Comparison of ENCODE assay signal across 24 mouse cellular contexts in genomic region chr2:103694777-103695563, GRCm38 (mm10).
DNase-seq lines count a peak whose midpoint lies in the region; ATAC-seq and TF ChIP-seq lines count a peak whose summit lies in the region.
"Had no signal": no experiment of that assay in that cellular context is flagged by ENCODE, and none has a peak within 500 bp of the region (broad histone marks: within the 10 kb centered on the region; RNA-seq: fewer than 3 reads in every experiment).

No protein-coding gene starts in this region.

- 0 out of 2 replicates have a peak, but pooled peaks have one; percentile 43 for ATAC-seq in embryonic facial prominence, embryonic 12.5 days (ENCODE audit: insufficient number of reproducible peaks, insufficient read depth, low FRiP score, low TSS enrichment)
- ATAC-seq in hematopoietic stem cell, adult 5-6 weeks (replicated peaks in 1 of 2; ENCODE audit: insufficient read depth in 1 of 2, low FRiP score in 2 of 2, low TSS enrichment in 1 of 2, low read depth in 1 of 2, poor library complexity in 2 of 2, severe bottlenecking in 2 of 2), result peak; percentile 16 to 54; a peak in 1 of 4 replicates
- ATAC-seq in limb, embryonic 15.5 days (ENCODE audit: insufficient number of reproducible peaks, low FRiP score, low TSS enrichment, low read depth), result no peak
- no peak for ATAC-seq in hindbrain, postnatal 0 days
- ATAC-seq: CD4-positive, CD25-positive, alpha-beta regulatory T cell, adult 4 months; forebrain, embryonic 16.5 days had no signal

- H3K27ac ChIP-seq in embryonic facial prominence, embryonic 12.5 days, result peak overlapping the region; percentile 79; the same call in 1 of the 2 replicates
- peak overlapping the region; percentile 54 for H3K27ac ChIP-seq in limb, embryonic 15.5 days
- no peak overlapping the region for H3K27ac ChIP-seq in hindbrain, postnatal 0 days
- H3K27ac ChIP-seq: hindbrain, embryonic 15.5 days; layer of hippocampus, adult 2 months; stomach, embryonic 15.5 days had no signal

- no peak overlapping the region for H3K4me2 ChIP-seq in embryonic facial prominence, embryonic 12.5 days (replicated peaks)
- no peak overlapping the region for H3K4me2 ChIP-seq in limb, embryonic 15.5 days
- no peak overlapping the region for H3K4me2 ChIP-seq in hindbrain, postnatal 0 days (ENCODE audit: low read depth, low read length)
- H3K4me2 ChIP-seq: hindbrain, embryonic 15.5 days; stomach, embryonic 15.5 days had no signal

- H3K9me3 ChIP-seq in embryonic facial prominence, embryonic 12.5 days, result no peaks in the 10 kb centered on the region
- no peaks in the 10 kb centered on the region for H3K9me3 ChIP-seq in limb, embryonic 15.5 days
- H3K9me3 ChIP-seq in hindbrain, postnatal 0 days (ENCODE audit: low read length), result no peaks in the 10 kb centered on the region
- H3K9me3 ChIP-seq: G1E; hindbrain, embryonic 15.5 days; megakaryocyte, embryonic 14.5 days; stomach, embryonic 15.5 days had no signal

- whole genome bisulfite sequencing in embryonic facial prominence, embryonic 12.5 days, result 28% methylated on average over 4 of the region's 4 CpGs
- WGBS in limb, embryonic 15.5 days, result 39% methylated on average over 4 of the region's 4 CpGs
- 85% methylated on average over 4 of the region's 4 CpGs for WGBS in hindbrain, postnatal 0 days

- H3K4me3 ChIP-seq in embryonic facial prominence, embryonic 12.5 days, result no peak overlapping the region
- H3K4me3 ChIP-seq in limb, embryonic 15.5 days, result no peak overlapping the region
- H3K4me3 ChIP-seq in hindbrain, postnatal 0 days (ENCODE audit: low read length), result no peak overlapping the region
- H3K4me3 ChIP-seq: erythroblast, embryonic 14.5 days; hindbrain, embryonic 15.5 days; layer of hippocampus, adult 2 months; megakaryocyte, embryonic 14.5 days; stomach, embryonic 15.5 days had no signal

- no peak for TF ChIP-seq CTCF in hindbrain, postnatal 0 days (IDR thresholded peaks at IDR 0.05; ENCODE audit: low read depth)

- H3K36me3 ChIP-seq in embryonic facial prominence, embryonic 12.5 days, result no peaks in the 10 kb centered on the region
- H3K36me3 ChIP-seq in limb, embryonic 15.5 days, result no peaks in the 10 kb centered on the region
- no peaks in the 10 kb centered on the region for H3K36me3 ChIP-seq in hindbrain, postnatal 0 days (ENCODE audit: insufficient read depth, low read length)
- H3K36me3 ChIP-seq: G1E; hindbrain, embryonic 15.5 days; stomach, embryonic 15.5 days had no signal

- peak; percentile 25 for DNase-seq in embryo, embryonic 10 days (ENCODE audit: low spot score)
- DNase-seq in embryo, embryonic 10.5 days (ENCODE audit: low spot score), result no peak
- DNase-seq in hindbrain, postnatal 0 days (ENCODE audit: low spot score), result no peak
- no peak for DNase-seq in right cerebral cortex, postnatal 36 days (ENCODE audit: low spot score in 2 of 2)
- DNase-seq in layer of hippocampus, postnatal 10 days (ENCODE audit: low spot score in 2 of 2), result no peak
- DNase-seq: cerebellum, adult 9-10 months; heart, postnatal 36 days; kidney, adult 18-20 months; kidney, postnatal 10 days; left cerebral cortex, postnatal 4 days; lung, postnatal 10 days; right cerebral cortex, postnatal 14 days; thymus, adult 2 months had no signal

- H3K9ac ChIP-seq in embryonic facial prominence, embryonic 12.5 days, result no peak overlapping the region
- H3K9ac ChIP-seq in limb, embryonic 15.5 days, result no peak overlapping the region
- H3K9ac ChIP-seq in hindbrain, postnatal 0 days (replicated peaks; ENCODE audit: low read length), result no peak overlapping the region
- H3K9ac ChIP-seq: hindbrain, embryonic 15.5 days; stomach, embryonic 15.5 days had no signal

- peaks cover 27% of the 10 kb centered on the region for H3K4me1 ChIP-seq in embryonic facial prominence, embryonic 12.5 days
- peaks cover 43% of the 10 kb centered on the region for H3K4me1 ChIP-seq in limb, embryonic 15.5 days
- peaks cover 12% of the 10 kb centered on the region; the same call in 1 of the 2 replicates for H3K4me1 ChIP-seq in hindbrain, postnatal 0 days (ENCODE audit: insufficient read depth, low read length)

- H3K27me3 ChIP-seq in embryonic facial prominence, embryonic 12.5 days, result no peaks in the 10 kb centered on the region
- no peaks in the 10 kb centered on the region for H3K27me3 ChIP-seq in limb, embryonic 15.5 days
- H3K27me3 ChIP-seq in hindbrain, postnatal 0 days (ENCODE audit: insufficient read depth, low read length), result no peaks in the 10 kb centered on the region
- H3K27me3 ChIP-seq: hindbrain, embryonic 15.5 days; stomach, embryonic 15.5 days had no signal

Comparison
In these comparisons a context has a peak if more than half of its experiments do, and no peak if none do; other contexts are left out.
1. ATAC-seq: peak in embryonic facial prominence, embryonic 12.5 days (single experiment) and hematopoietic stem cell, adult 5-6 weeks (2 of 2); none in limb, embryonic 15.5 days (single experiment) and hindbrain, postnatal 0 days (single experiment).